Mouse (Mus musculus): ENCODE results near the gene Gpsm1. TPM values are rescaled to one million over a fixed set of nuclear protein-coding genes. Genes with fewer than 3 reads are reported as not detected.

Gene Gpsm1
- polyA plus RNA-seq, 1 experiment from 2014 or later: 46.9 TPM

GRCm38 (mm10) chr2:26290133-26290532 is 25.2 kb upstream of the Gpsm1 start:
- H3K36me3 ChIP-seq (ENCODE audit: control insufficient read depth, insufficient read depth, low read length): no peaks in the 10 kb centered on the region
- no peak overlapping the region for H3K9ac ChIP-seq (ENCODE audit: low read depth, low read length)
- DNase-seq (ENCODE audit: low spot score) (no peak), ATAC-seq (ENCODE audit: low FRiP score) (no peak)
- no peaks in the 10 kb centered on the region for H3K9me3 ChIP-seq (ENCODE audit: control insufficient read depth, low read length)
- no peak overlapping the region for H3K4me3 ChIP-seq (ENCODE audit: low read depth, low read length)
- no peaks in the 10 kb centered on the region for H3K27me3 ChIP-seq (ENCODE audit: control insufficient read depth, insufficient read depth, low read length)
- 0 out of 2 replicates have a peak, but pooled peaks cover 2% of the 10 kb centered on the region for H3K4me1 ChIP-seq (replicated peaks; ENCODE audit: control insufficient read depth, insufficient read depth, low read length)
- no peak overlapping the region for H3K27ac ChIP-seq (ENCODE audit: low read depth, low read length)
- H3K4me2 ChIP-seq (replicated peaks; ENCODE audit: low read depth, low read length): no peak overlapping the region
- 88% methylated on average over 5 of the region's 5 CpGs for WGBS

- no peak within 1 kb of the TSS for H3K4me2 ChIP-seq (replicated peaks; ENCODE audit: low read depth, low read length)
- no peak within 1 kb of the TSS for H3K4me3 ChIP-seq (ENCODE audit: low read depth, low read length)
- ATAC-seq (ENCODE audit: low FRiP score): no peak
- H3K27ac ChIP-seq (ENCODE audit: low read depth, low read length): no peak within 1 kb of the TSS
- H3K27me3 ChIP-seq (ENCODE audit: control insufficient read depth, insufficient read depth, low read length): no peaks in the 10 kb centered on the region
- DNase-seq (ENCODE audit: low spot score): no peak
- no peak within 1 kb of the TSS for H3K9ac ChIP-seq (ENCODE audit: low read depth, low read length)
- WGBS: 71% methylated on average over 2 of the region's 2 CpGs
- H3K9me3 ChIP-seq (ENCODE audit: control insufficient read depth, low read length): no peaks in the 10 kb centered on the region
- no peaks in the 10 kb centered on the region for H3K36me3 ChIP-seq (ENCODE audit: control insufficient read depth, insufficient read depth, low read length)
- H3K4me1 ChIP-seq (replicated peaks; ENCODE audit: control insufficient read depth, insufficient read depth, low read length): peaks cover 13% of the 10 kb centered on the region
Measured at GRCm38 (mm10) chr2:26294457-26294856, 20.9 kb upstream of the Gpsm1 start, which contains the start of gene Ccdc187. Gene Ccdc187, minus strand, starts transcription at chr2:26294557.

GRCm38 (mm10) chr2:26296606-26297195 is 18.6 kb upstream of the Gpsm1 start:
- no peak for ATAC-seq (ENCODE audit: low FRiP score)
- peak overlapping the region; percentile 24; the same call in 1 of the 2 replicates for H3K27ac ChIP-seq (ENCODE audit: low read depth, low read length)
- WGBS: 58% methylated on average over 6 of the region's 6 CpGs
- no peak overlapping the region for H3K4me2 ChIP-seq (replicated peaks; ENCODE audit: low read depth, low read length)
- no peaks in the 10 kb centered on the region for H3K36me3 ChIP-seq (ENCODE audit: control insufficient read depth, insufficient read depth, low read length)
- H3K9ac ChIP-seq (ENCODE audit: low read depth, low read length): no peak overlapping the region
- peaks cover 13% of the 10 kb centered on the region for H3K4me1 ChIP-seq (replicated peaks; ENCODE audit: control insufficient read depth, insufficient read depth, low read length)
- no peaks in the 10 kb centered on the region for H3K9me3 ChIP-seq (ENCODE audit: control insufficient read depth, low read length)
- H3K27me3 ChIP-seq (ENCODE audit: control insufficient read depth, insufficient read depth, low read length): no peaks in the 10 kb centered on the region
- no peak for DNase-seq (ENCODE audit: low spot score)
- no peak overlapping the region for H3K4me3 ChIP-seq (ENCODE audit: low read depth, low read length)

- Histone ChIP-seq H3K4me1 (replicated peaks; ENCODE audit: control insufficient read depth, insufficient read depth, low read length) (peaks cover 13% of the 10 kb centered on the region), H3K4me2 (replicated peaks; ENCODE audit: low read depth, low read length) (no peak overlapping the region; the same call in 1 of the 2 replicates), H3K9ac (ENCODE audit: low read depth, low read length) (peak overlapping the region; percentile 24; the same call in 1 of the 2 replicates), H3K4me3 (ENCODE audit: low read depth, low read length) (no peak overlapping the region), H3K36me3 (ENCODE audit: control insufficient read depth, insufficient read depth, low read length) (no peaks in the 10 kb centered on the region), H3K27me3 (ENCODE audit: control insufficient read depth, insufficient read depth, low read length) (no peaks in the 10 kb centered on the region), H3K9me3 (ENCODE audit: control insufficient read depth, low read length) (no peaks in the 10 kb centered on the region), H3K27ac (ENCODE audit: low read depth, low read length) (peak overlapping the region; percentile 91)
- DNase-seq (ENCODE audit: low spot score) (peak; percentile 62), ATAC-seq (ENCODE audit: low FRiP score) (peak; percentile 85)
- WGBS: 6% methylated on average over 10 of the region's 10 CpGs
Measured at GRCm38 (mm10) chr2:26298208-26298855, 17.0 kb upstream of the Gpsm1 start.

GRCm38 (mm10) chr2:26298856-26299230 is 16.5 kb upstream of the Gpsm1 start:
- H3K4me3 ChIP-seq (ENCODE audit: low read depth, low read length): no peak overlapping the region
- peak overlapping the region; percentile 91 for H3K27ac ChIP-seq (ENCODE audit: low read depth, low read length)

GRCm38 (mm10) chr2:26299336-26299735 is 16.0 kb upstream of the Gpsm1 start:
- Histone ChIP-seq H3K4me1 (replicated peaks; ENCODE audit: control insufficient read depth, insufficient read depth, low read length) (peaks cover 13% of the 10 kb centered on the region), H3K4me2 (replicated peaks; ENCODE audit: low read depth, low read length) (0 out of 2 replicates have a peak overlapping the region, but pooled peaks have one; percentile 17), H3K9ac (ENCODE audit: low read depth, low read length) (peak overlapping the region; percentile 28; the same call in 1 of the 2 replicates), H3K27ac (ENCODE audit: low read depth, low read length) (peak overlapping the region; percentile 91), H3K27me3 (ENCODE audit: control insufficient read depth, insufficient read depth, low read length) (no peaks in the 10 kb centered on the region), H3K9me3 (ENCODE audit: control insufficient read depth, low read length) (no peaks in the 10 kb centered on the region), H3K4me3 (ENCODE audit: low read depth, low read length) (no peak overlapping the region), H3K36me3 (ENCODE audit: control insufficient read depth, insufficient read depth, low read length) (no peaks in the 10 kb centered on the region)
- no peak for DNase-seq (ENCODE audit: low spot score)
- 36% methylated on average over 7 of the region's 7 CpGs for WGBS
- ATAC-seq (ENCODE audit: low FRiP score): no peak

More at GRCm38 (mm10) chr2:26298856-26299230, 16.5 kb upstream of the Gpsm1 start:
- Histone ChIP-seq H3K36me3 (ENCODE audit: control insufficient read depth, insufficient read depth, low read length) (no peaks in the 10 kb centered on the region), H3K9ac (ENCODE audit: low read depth, low read length) (peak overlapping the region; percentile 17; the same call in 1 of the 2 replicates), H3K4me2 (replicated peaks; ENCODE audit: low read depth, low read length) (peak overlapping the region; percentile 17; the same call in 1 of the 2 replicates), H3K4me1 (replicated peaks; ENCODE audit: control insufficient read depth, insufficient read depth, low read length) (peaks cover 13% of the 10 kb centered on the region), H3K27me3 (ENCODE audit: control insufficient read depth, insufficient read depth, low read length) (no peaks in the 10 kb centered on the region), H3K9me3 (ENCODE audit: control insufficient read depth, low read length) (no peaks in the 10 kb centered on the region)
- ATAC-seq (ENCODE audit: low FRiP score): peak; percentile 73
- 5% methylated on average over 4 of the region's 4 CpGs for WGBS
- peak; percentile 64 for DNase-seq (ENCODE audit: low spot score)

GRCm38 (mm10) chr2:26300161-26300807 is 15.0 kb upstream of the Gpsm1 start:
- Histone ChIP-seq H3K36me3 (ENCODE audit: control insufficient read depth, insufficient read depth, low read length) (no peaks in the 10 kb centered on the region), H3K4me2 (replicated peaks; ENCODE audit: low read depth, low read length) (no peak overlapping the region), H3K4me3 (ENCODE audit: low read depth, low read length) (no peak overlapping the region), H3K27me3 (ENCODE audit: control insufficient read depth, insufficient read depth, low read length) (no peaks in the 10 kb centered on the region), H3K27ac (ENCODE audit: low read depth, low read length) (no peak overlapping the region), H3K9ac (ENCODE audit: low read depth, low read length) (0 out of 2 replicates have a peak overlapping the region, but pooled peaks have one; percentile 7), H3K9me3 (ENCODE audit: control insufficient read depth, low read length) (no peaks in the 10 kb centered on the region), H3K4me1 (replicated peaks; ENCODE audit: control insufficient read depth, insufficient read depth, low read length) (peaks cover 13% of the 10 kb centered on the region)
- DNase-seq (ENCODE audit: low spot score) (no peak), ATAC-seq (ENCODE audit: low FRiP score) (no peak)
- 37% methylated on average over 5 of the region's 5 CpGs for WGBS

GRCm38 (mm10) chr2:26300808-26301174 is 14.5 kb upstream of the Gpsm1 start:
- no peak for ATAC-seq (ENCODE audit: low FRiP score)
- no peaks in the 10 kb centered on the region for H3K9me3 ChIP-seq (ENCODE audit: control insufficient read depth, low read length)
- no peak overlapping the region for H3K4me2 ChIP-seq (replicated peaks; ENCODE audit: low read depth, low read length)
- no peaks in the 10 kb centered on the region for H3K36me3 ChIP-seq (ENCODE audit: control insufficient read depth, insufficient read depth, low read length)
- no peaks in the 10 kb centered on the region for H3K27me3 ChIP-seq (ENCODE audit: control insufficient read depth, insufficient read depth, low read length)
- H3K9ac ChIP-seq (ENCODE audit: low read depth, low read length): no peak overlapping the region
- WGBS: 0% methylated on average over 3 of the region's 3 CpGs
- H3K4me3 ChIP-seq (ENCODE audit: low read depth, low read length): no peak overlapping the region
- H3K4me1 ChIP-seq (replicated peaks; ENCODE audit: control insufficient read depth, insufficient read depth, low read length): peaks cover 13% of the 10 kb centered on the region
- no peak overlapping the region for H3K27ac ChIP-seq (ENCODE audit: low read depth, low read length)
- peak; percentile 91 for DNase-seq (ENCODE audit: low spot score)

Data from hindbrain, embryonic 11.5 days (tissue).